Mouse (Mus musculus) forebrain, embryonic 13.5 days (tissue): ENCODE measurements at regions not wholly inside any gene's neighbourhood (a gene's known extent, or its start where the extent isn't known, plus 50 kb on each side); places are given as distances from the start of the nearest gene placed in this dataset.
"Not testable (repeated sequence)": the region's sequence is repeated elsewhere in the genome, so short reads cannot be mapped to it uniquely, and the experiment has no call there.

Experiments used
- ATAC-seq: fragments of 200-750 bp; cut with Nextera tagmentation; 2 replicates; pipeline ENCODE4 v1.8.0; 2017
- H3K27ac ChIP-seq: fragments of 300-500 bp; sonication (generic); 2 replicates; pipeline ENCODE4 v1.5.1; 2015; ENCODE audit warnings: inconsistent platforms, mild to moderate bottlenecking, moderate library complexity
- H3K27me3 ChIP-seq: fragments of 300-500 bp; sonication (generic); 2 replicates; pipeline ENCODE4 v1.6.1; 2015; ENCODE audit warnings: mild to moderate bottlenecking, inconsistent platforms
- H3K36me3 ChIP-seq: fragments of 300-500 bp; sonication (generic); 2 replicates; pipeline ENCODE4 v1.6.1; 2015; ENCODE audit warnings: mild to moderate bottlenecking, inconsistent platforms; ENCODE audit not compliant: poor library complexity, severe bottlenecking
- H3K4me1 ChIP-seq: fragments of 300-500 bp; sonication (generic); 2 replicates; pipeline ENCODE4 v1.6.1; 2015; ENCODE audit warnings: inconsistent platforms
- H3K4me2 ChIP-seq: fragments of 300-500 bp; sonication (generic); 2 replicates; pipeline ENCODE4 v1.6.1; 2015; ENCODE audit warnings: inconsistent platforms, mild to moderate bottlenecking, moderate library complexity
- H3K4me3 ChIP-seq: fragments of 300-500 bp; sonication (generic); 2 replicates; pipeline ENCODE4 v1.5.1; 2015; ENCODE audit warnings: mild to moderate bottlenecking, inconsistent platforms
- H3K9ac ChIP-seq: fragments of 300-500 bp; sonication (generic); 2 replicates; pipeline ENCODE4 v1.6.1; 2015; ENCODE audit warnings: mild to moderate bottlenecking, inconsistent platforms
- H3K9me3 ChIP-seq: fragments of 300-500 bp; sonication (generic); replicated peaks from 2 replicates; pipeline ENCODE4 v1.6.1; 2016; ENCODE audit warnings: inconsistent platforms
- WGBS: fragments of 180-500 bp; shearing (Covaris S2); methylation state at CpG from one replicate; pipeline ENCODE4 v1.1.7; 2015; 5-methylcytosine and 5-hydroxymethylcytosine counted together

- Histone ChIP-seq H3K27me3 (no peaks in the 10 kb centered on the region), H3K36me3 (no peaks in the 10 kb centered on the region), H3K9ac (peak overlapping the region; percentile 56), H3K27ac (peak overlapping the region; percentile 94), H3K4me1 (peaks cover 32% of the 10 kb centered on the region), H3K4me3 (peak overlapping the region; percentile 28), H3K9me3 (no peaks in the 10 kb centered on the region; the same call in 1 of the 2 replicates), H3K4me2 (peak overlapping the region; percentile 57)
- WGBS = under 1% methylated on average over 19 of the region's 19 CpGs
- peak; percentile 96 for ATAC-seq
These were observed 159.9 kb upstream of the Myt1l start for GRCm38 (mm10) chr12:29368107-29368819.

DNA sequence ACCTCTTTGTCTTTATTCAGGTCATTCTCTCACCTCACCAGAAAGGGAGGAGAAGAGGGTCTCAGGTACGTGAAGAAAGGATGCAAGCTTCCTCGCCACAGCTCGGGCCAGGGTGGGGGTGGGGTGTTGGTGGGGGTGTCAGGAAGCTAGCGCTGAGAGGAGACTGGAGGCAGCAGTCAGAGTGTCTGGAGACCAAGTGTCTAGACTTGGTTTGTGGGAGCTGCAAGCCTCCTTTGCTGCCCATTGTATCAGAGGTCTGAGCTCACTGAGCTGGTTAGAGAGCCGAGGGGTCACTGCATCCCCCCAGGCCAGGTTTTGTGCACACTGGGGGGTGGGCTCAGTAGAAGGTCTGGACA, 159.4 kb upstream of the Myt1l start:
- Histone ChIP-seq H3K27ac (peak overlapping the region; percentile 94), H3K9ac (peak overlapping the region; percentile 56), H3K27me3 (no peaks in the 10 kb centered on the region), H3K36me3 (no peaks in the 10 kb centered on the region), H3K4me3 (peak overlapping the region; percentile 28), H3K4me1 (peaks cover 32% of the 10 kb centered on the region), H3K4me2 (peak overlapping the region; percentile 57), H3K9me3 (no peaks in the 10 kb centered on the region; the same call in 1 of the 2 replicates)
- ATAC-seq = peak; percentile 60; the same call in 1 of the 2 replicates
- WGBS = 3% methylated on average over 5 of the region's 5 CpGs

- peaks cover 9% of the 10 kb centered on the region for H3K4me1 ChIP-seq
- H3K4me2 ChIP-seq = no peak overlapping the region
- no peaks in the 10 kb centered on the region for H3K36me3 ChIP-seq
- no peak overlapping the region for H3K27ac ChIP-seq
- no peak for ATAC-seq
- H3K9me3 ChIP-seq = no peaks in the 10 kb centered on the region
- WGBS = 90% methylated on average over 5 of the region's 5 CpGs
- no peak overlapping the region for H3K9ac ChIP-seq
- no peaks in the 10 kb centered on the region for H3K27me3 ChIP-seq
- no peak overlapping the region for H3K4me3 ChIP-seq
These were observed 136.4 kb upstream of the Myt1l start for GRCm38 (mm10) chr12:29391756-29392155.

DNA sequence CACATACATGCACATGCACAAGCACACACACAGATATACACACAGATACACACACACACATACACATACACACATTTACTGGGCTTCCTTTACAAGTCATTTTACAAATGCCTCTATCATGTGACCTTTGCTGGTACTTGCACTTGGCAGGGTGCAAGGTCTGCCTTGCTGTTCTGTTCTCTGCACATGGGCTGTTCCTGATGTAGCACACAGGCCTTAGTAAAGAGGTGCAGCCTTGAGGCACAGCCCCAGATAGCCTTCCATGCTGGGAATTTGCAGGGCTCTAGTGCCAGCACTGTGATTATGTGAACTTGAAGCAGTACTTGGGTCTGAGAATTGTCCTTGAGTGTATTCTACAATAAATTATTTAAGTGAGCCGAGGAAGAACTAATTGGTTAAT, 133.9 kb upstream of the Myt1l start:
- no peaks in the 10 kb centered on the region for H3K27me3 ChIP-seq
- WGBS = 37% methylated on average over 1 of the region's 1 CpGs
- H3K4me2 ChIP-seq = no peak overlapping the region
- no peaks in the 10 kb centered on the region for H3K9me3 ChIP-seq
- no peak for ATAC-seq
- no peak overlapping the region for H3K27ac ChIP-seq
- no peak overlapping the region for H3K4me3 ChIP-seq
- no peaks in the 10 kb centered on the region for H3K36me3 ChIP-seq
- peaks cover 9% of the 10 kb centered on the region for H3K4me1 ChIP-seq
- H3K9ac ChIP-seq = no peak overlapping the region

DNA sequence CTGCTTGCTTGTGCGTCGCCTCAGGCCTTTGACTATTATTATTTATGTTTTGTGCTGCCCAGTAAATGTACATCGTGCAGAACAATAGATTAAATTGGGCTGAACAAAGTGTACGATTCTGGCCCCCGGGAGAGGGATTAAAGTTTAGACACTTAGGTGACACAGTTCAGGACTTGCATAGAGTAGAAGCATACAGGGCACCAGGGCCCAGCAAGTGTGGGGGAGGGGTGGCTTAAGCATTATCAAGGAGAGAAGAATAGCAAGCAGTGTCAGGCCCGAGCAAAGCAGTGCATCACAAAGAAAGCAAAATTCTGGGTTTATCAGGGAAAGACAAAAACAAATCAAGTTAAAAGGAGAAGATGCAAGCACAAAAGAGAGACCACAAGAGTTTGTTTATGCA, 133.3 kb upstream of the Myt1l start:
- no peak for ATAC-seq
- H3K4me2 ChIP-seq = no peak overlapping the region
- H3K4me3 ChIP-seq = no peak overlapping the region
- peaks cover 9% of the 10 kb centered on the region for H3K4me1 ChIP-seq
- H3K27me3 ChIP-seq = no peaks in the 10 kb centered on the region
- WGBS = 4% methylated on average over 6 of the region's 6 CpGs
- no peaks in the 10 kb centered on the region for H3K9me3 ChIP-seq
- H3K36me3 ChIP-seq = no peaks in the 10 kb centered on the region
- no peak overlapping the region for H3K27ac ChIP-seq
- H3K9ac ChIP-seq = no peak overlapping the region

- Histone ChIP-seq H3K27me3 (no peaks in the 10 kb centered on the region), H3K27ac (no peak overlapping the region), H3K4me1 (peaks cover 9% of the 10 kb centered on the region), H3K9ac (no peak overlapping the region), H3K4me2 (no peak overlapping the region), H3K4me3 (no peak overlapping the region), H3K9me3 (no peaks in the 10 kb centered on the region), H3K36me3 (no peaks in the 10 kb centered on the region)
- WGBS = 85% methylated on average over 14 of the region's 14 CpGs
- ATAC-seq = no peak
These were observed 132.7 kb upstream of the Myt1l start for GRCm38 (mm10) chr12:29395401-29395982.

GRCm38 (mm10) chr12:29404434-29404833, 123.8 kb upstream of the Myt1l start:
- WGBS = 34% methylated on average over 1 of the region's 1 CpGs
- 0 out of 2 replicates have a peak, but pooled peaks cover 4% of the 10 kb centered on the region for H3K4me1 ChIP-seq
- ATAC-seq = no peak

GRCm38 (mm10) chr12:29409336-29410055, 118.7 kb upstream of the Myt1l start:
- Histone ChIP-seq H3K9me3 (no peaks in the 10 kb centered on the region), H3K4me3 (no peak overlapping the region), H3K27ac (no peak overlapping the region), H3K27me3 (no peaks in the 10 kb centered on the region), H3K4me1 (peaks cover 4% of the 10 kb centered on the region; the same call in 1 of the 2 replicates), H3K9ac (no peak overlapping the region), H3K4me2 (no peak overlapping the region), H3K36me3 (no peaks in the 10 kb centered on the region)
- no peak for ATAC-seq
- 83% methylated on average over 8 of the region's 8 CpGs for WGBS

More at GRCm38 (mm10) chr12:29404434-29404833, 123.8 kb upstream of the Myt1l start:
- H3K36me3 ChIP-seq = no peaks in the 10 kb centered on the region
- H3K9ac ChIP-seq = no peak overlapping the region
- H3K4me2 ChIP-seq = no peak overlapping the region
- no peak overlapping the region for H3K4me3 ChIP-seq
- H3K9me3 ChIP-seq = no peaks in the 10 kb centered on the region
- H3K27me3 ChIP-seq = no peaks in the 10 kb centered on the region
- no peak overlapping the region for H3K27ac ChIP-seq

GRCm38 (mm10) chr12:29433936-29434335, 94.2 kb upstream of the Myt1l start:
- no peak for ATAC-seq
- H3K9ac ChIP-seq = no peak overlapping the region
- H3K4me2 ChIP-seq = no peak overlapping the region
- no peaks in the 10 kb centered on the region for H3K36me3 ChIP-seq
- H3K27me3 ChIP-seq = no peaks in the 10 kb centered on the region
- 76% methylated on average over 3 of the region's 3 CpGs for WGBS
- H3K4me3 ChIP-seq = no peak overlapping the region
- H3K27ac ChIP-seq = no peak overlapping the region
- H3K4me1 ChIP-seq = no peaks in the 10 kb centered on the region
- no peaks in the 10 kb centered on the region for H3K9me3 ChIP-seq

DNA sequence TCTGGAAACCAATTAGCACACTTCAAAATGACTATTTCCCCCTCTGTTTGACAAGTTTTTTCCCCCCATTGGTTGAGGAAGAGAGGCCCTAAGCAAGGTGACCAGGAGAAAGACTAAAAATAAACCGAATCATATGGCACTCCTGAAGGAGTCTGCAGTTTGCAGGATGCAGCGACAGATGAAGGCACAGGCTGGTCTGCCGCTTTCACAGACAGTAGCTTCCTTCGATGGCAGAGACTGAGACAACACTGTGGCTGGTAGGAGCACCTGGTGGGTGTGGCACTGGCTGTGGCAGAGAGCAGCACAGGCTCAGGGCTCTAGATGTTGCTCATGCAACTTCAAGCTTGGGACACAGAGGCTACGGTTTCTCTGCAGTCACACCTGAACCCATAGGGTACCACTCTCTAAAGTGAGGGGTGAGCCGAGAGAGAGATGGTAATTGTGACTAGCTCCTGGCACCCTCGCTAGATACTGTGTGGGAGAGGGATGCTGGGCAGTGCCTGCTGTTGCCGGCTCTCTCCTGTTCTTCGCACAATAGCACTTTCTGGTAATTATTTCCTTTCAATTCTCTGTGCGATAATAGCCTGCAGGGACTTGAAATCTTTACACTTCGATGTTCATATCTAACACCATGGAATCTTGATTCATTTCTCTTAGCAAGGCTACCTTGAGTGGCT, 88.7 kb upstream of the Myt1l start:
- Histone ChIP-seq H3K4me1 (peaks cover 5% of the 10 kb centered on the region; the same call in 1 of the 2 replicates), H3K36me3 (no peaks in the 10 kb centered on the region), H3K27me3 (no peaks in the 10 kb centered on the region), H3K4me3 (no peak overlapping the region), H3K9ac (no peak overlapping the region), H3K4me2 (no peak overlapping the region), H3K27ac (no peak overlapping the region), H3K9me3 (no peaks in the 10 kb centered on the region)
- 64% methylated on average over 11 of the region's 11 CpGs for WGBS
- ATAC-seq = peak; percentile 43; the same call in 1 of the 2 replicates

GRCm38 (mm10) chr12:29465201-29465600, 63.0 kb upstream of the Myt1l start:
- not testable (repeated sequence) for ATAC-seq, H3K27ac ChIP-seq, H3K4me2 ChIP-seq, H3K4me3 ChIP-seq, H3K9me3 ChIP-seq, H3K36me3 ChIP-seq, H3K27me3 ChIP-seq, H3K9ac ChIP-seq, H3K4me1 ChIP-seq
- WGBS = 27% methylated on average over 3 of the region's 3 CpGs
